Mouse (Mus musculus) E14TG2a.4 (cell line): ENCODE measurements around the gene Egfr.

Source experiments
- CTCF ChIP-seq: conservative IDR thresholded peaks from 2 replicates; pipeline ENCODE4 v1.5.1; 2014; ENCODE audit warnings: low read length
- POU5F1 ChIP-seq: IDR thresholded peaks from 2 replicates; pipeline ENCODE4 v1.6.1; 2014; ENCODE audit warnings: low read length, borderline replicate concordance

DNA sequence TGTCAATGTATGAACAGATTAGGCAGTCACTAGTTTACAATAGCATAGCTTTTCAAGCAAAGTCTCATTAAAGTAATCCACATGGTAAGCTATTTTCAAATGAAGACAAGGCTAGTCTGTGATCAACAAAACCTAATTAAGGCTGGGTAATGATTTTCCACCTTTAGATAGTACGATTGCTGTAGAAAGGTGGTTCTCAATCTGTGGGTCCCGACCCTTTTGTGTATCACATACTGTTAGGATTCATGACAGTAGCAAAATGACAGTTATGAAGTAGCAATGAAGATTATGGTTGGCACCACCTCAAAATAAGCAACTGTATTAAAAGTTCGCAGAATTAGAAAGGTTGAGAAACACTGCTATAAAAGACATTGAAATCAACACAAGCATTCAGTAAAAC lies 90.9 kb downstream of the Egfr start:
- TF ChIP-seq CTCF (no peak), POU5F1 (no peak)
